Mouse (Mus musculus): ENCODE results near the gene Vmac.

The Vmac gene

GRCm38 (mm10) chr17:56686801-56687200 is 31.0 kb downstream of the Vmac start:
- no peak for DNase-seq (ENCODE audit: low spot score)

GRCm38 (mm10) chr17:56684649-56685048 is 33.2 kb downstream of the Vmac start:
- no peak for DNase-seq (ENCODE audit: low spot score)

GRCm38 (mm10) chr17:56683546-56684140 is 34.2 kb downstream of the Vmac start:
- DNase-seq (ENCODE audit: low spot score): no peak

GRCm38 (mm10) chr17:56682880-56683279 is 34.9 kb downstream of the Vmac start:
- peak; percentile 45 for DNase-seq (ENCODE audit: low spot score)

- DNase-seq (ENCODE audit: low spot score): no peak
Measured at GRCm38 (mm10) chr17:56681791-56682190, 36.0 kb downstream of the Vmac start.

GRCm38 (mm10) chr17:56673647-56674416 is 44.0 kb downstream of the Vmac start:
- no peak for DNase-seq (ENCODE audit: low spot score)

- peak; percentile 99 for DNase-seq (ENCODE audit: low spot score)
Measured at GRCm38 (mm10) chr17:56672941-56673646, 44.7 kb downstream of the Vmac start, which contains the start of gene Ranbp3. Gene Ranbp3, plus strand, starts transcription at chr17:56673294.

GRCm38 (mm10) chr17:56669766-56670165 is 48.1 kb downstream of the Vmac start:
- DNase-seq (ENCODE audit: low spot score): no peak

- peak; percentile 71 for DNase-seq (ENCODE audit: low spot score)
Measured at GRCm38 (mm10) chr17:56668384-56669144, 49.3 kb downstream of the Vmac start.

- DNase-seq (ENCODE audit: low spot score): no peak
Measured at GRCm38 (mm10) chr17:56667591-56667990, 50.2 kb downstream of the Vmac start.

- no peak for DNase-seq (ENCODE audit: low spot score)
Measured at GRCm38 (mm10) chr17:56666384-56666783, 51.4 kb downstream of the Vmac start.

- no peak for DNase-seq (ENCODE audit: low spot score)
Measured at GRCm38 (mm10) chr17:56664333-56664732, 53.5 kb downstream of the Vmac start.

All from c-Kit-positive CD71-positive TER-119-positive erythroid progenitor cells, embryonic 14.5 days (primary cell).